Mouse (Mus musculus) C2C12 (cell line): Measurements from ENCODE around the gene Nrcam. TPM values are rescaled to one million over a fixed set of nuclear protein-coding genes. Genes with fewer than 3 reads are reported as not detected.

Experiments used
- H3K27me3 ChIP-seq: one replicate; pipeline ENCODE4 v1.6.1; 2011; ENCODE audit not compliant: control insufficient read depth, insufficient read depth, insufficient read length
- H3K36me3 ChIP-seq: one replicate; pipeline ENCODE4 v1.6.1; 2011; ENCODE audit not compliant: control insufficient read depth, insufficient read depth
- H3K4me3 ChIP-seq: one replicate; pipeline ENCODE4 v1.5.1; 2011; ENCODE audit warnings: mild to moderate bottlenecking, control low read depth; ENCODE audit not compliant: poor library complexity, insufficient read depth, severe bottlenecking
- H3K79me2 ChIP-seq: one replicate; pipeline ENCODE4 v1.6.1; 2011; ENCODE audit not compliant: control insufficient read depth, insufficient read depth
- H3K79me3 ChIP-seq: one replicate; pipeline ENCODE4 v1.6.1; 2011; ENCODE audit warnings: low read depth, control low read depth
- H3ac ChIP-seq: one replicate; pipeline ENCODE3; 2011; ENCODE audit warnings: low read depth; ENCODE audit not compliant: control insufficient read depth, insufficient read length
- CEBPB ChIP-seq: IDR thresholded peaks from one replicate; pipeline ENCODE4 v1.6.1; 2011; ENCODE audit warnings: low read depth, mild to moderate bottlenecking, control low read depth, moderate library complexity
- CTCF ChIP-seq: IDR thresholded peaks from one replicate; pipeline ENCODE4 v1.5.1; 2011; ENCODE audit not compliant: control insufficient read depth, insufficient read depth, insufficient read length
- FOSL1 ChIP-seq: IDR thresholded peaks from one replicate; pipeline ENCODE4 v1.8.0; 2011; ENCODE audit warnings: mild to moderate bottlenecking, low read length; ENCODE audit not compliant: poor library complexity, insufficient read depth, severe bottlenecking
- MAX ChIP-seq: IDR thresholded peaks from one replicate; pipeline ENCODE4 v1.6.1; 2011; ENCODE audit warnings: mild to moderate bottlenecking, control low read depth
- MYOD1 ChIP-seq: IDR thresholded peaks from one replicate; pipeline ENCODE4 v1.6.1; 2011; ENCODE audit warnings: low read depth; ENCODE audit not compliant: control insufficient read depth, insufficient read length
- MYOG ChIP-seq: IDR thresholded peaks from one replicate; pipeline ENCODE4 v1.6.1; 2011; ENCODE audit not compliant: control insufficient read depth, insufficient read length; ENCODE audit errors: extremely low read depth
- USF1 ChIP-seq: IDR thresholded peaks from one replicate; pipeline ENCODE4 v1.6.1; 2011; ENCODE audit warnings: low read depth, mild to moderate bottlenecking, control low read depth, moderate library complexity
- polyA plus RNA-seq: library from polyadenylated mRNA; unstranded; fragments of >200 nt; fragmentation: generic; extraction: Trizol; gene quantifications from one replicate; pipeline ENCODE4 v1.2.1, GENCODE M21; 2012; ENCODE audit warnings: missing spikeins

The Nrcam gene
- polyA plus RNA-seq, 1 experiment: 0.12 TPM

GRCm38 (mm10) chr12:44430996-44431395 is 102.3 kb downstream of the Nrcam start:
- Histone ChIP-seq H3K4me3 (no peak overlapping the region), H3K36me3 (no peaks in the 10 kb centered on the region), H3K79me3 (no peaks in the 10 kb centered on the region), H3K79me2 (no peaks in the 10 kb centered on the region), H3ac (no peak overlapping the region), H3K27me3 (no peaks in the 10 kb centered on the region)
- no peak for TF ChIP-seq FOSL1
- TF ChIP-seq CEBPB: no peak
- no peak for TF ChIP-seq MAX
- TF ChIP-seq MYOD1: no peak
- TF ChIP-seq USF1: no peak
- TF ChIP-seq CTCF: no peak
- no peak for TF ChIP-seq MYOG

DNA sequence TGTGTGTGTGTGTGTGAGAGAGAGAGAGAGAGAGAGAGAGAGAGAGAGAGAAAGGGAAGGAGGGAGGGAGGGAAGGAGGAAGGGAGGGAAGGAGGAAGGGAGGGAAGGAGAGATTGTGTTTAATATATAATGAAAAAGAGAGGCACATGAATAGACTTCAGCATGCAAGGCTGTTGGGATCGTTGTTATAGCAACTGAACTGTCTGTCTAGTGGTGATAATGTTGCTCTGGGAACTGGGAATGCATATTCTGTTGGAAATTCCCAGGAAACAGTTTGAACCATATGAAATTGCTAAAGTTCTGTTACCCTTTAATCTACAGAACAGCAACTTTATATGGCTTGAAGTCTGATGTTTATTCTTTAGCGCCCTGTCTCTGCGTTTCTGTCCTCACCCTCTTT is 104.0 kb downstream of the Nrcam start:
- Histone ChIP-seq H3K4me3 (no peak overlapping the region), H3K27me3 (no peaks in the 10 kb centered on the region), H3K36me3 (no peaks in the 10 kb centered on the region), H3K79me3 (no peaks in the 10 kb centered on the region), H3ac (no peak overlapping the region), H3K79me2 (no peaks in the 10 kb centered on the region)
- no peak for TF ChIP-seq CTCF

DNA sequence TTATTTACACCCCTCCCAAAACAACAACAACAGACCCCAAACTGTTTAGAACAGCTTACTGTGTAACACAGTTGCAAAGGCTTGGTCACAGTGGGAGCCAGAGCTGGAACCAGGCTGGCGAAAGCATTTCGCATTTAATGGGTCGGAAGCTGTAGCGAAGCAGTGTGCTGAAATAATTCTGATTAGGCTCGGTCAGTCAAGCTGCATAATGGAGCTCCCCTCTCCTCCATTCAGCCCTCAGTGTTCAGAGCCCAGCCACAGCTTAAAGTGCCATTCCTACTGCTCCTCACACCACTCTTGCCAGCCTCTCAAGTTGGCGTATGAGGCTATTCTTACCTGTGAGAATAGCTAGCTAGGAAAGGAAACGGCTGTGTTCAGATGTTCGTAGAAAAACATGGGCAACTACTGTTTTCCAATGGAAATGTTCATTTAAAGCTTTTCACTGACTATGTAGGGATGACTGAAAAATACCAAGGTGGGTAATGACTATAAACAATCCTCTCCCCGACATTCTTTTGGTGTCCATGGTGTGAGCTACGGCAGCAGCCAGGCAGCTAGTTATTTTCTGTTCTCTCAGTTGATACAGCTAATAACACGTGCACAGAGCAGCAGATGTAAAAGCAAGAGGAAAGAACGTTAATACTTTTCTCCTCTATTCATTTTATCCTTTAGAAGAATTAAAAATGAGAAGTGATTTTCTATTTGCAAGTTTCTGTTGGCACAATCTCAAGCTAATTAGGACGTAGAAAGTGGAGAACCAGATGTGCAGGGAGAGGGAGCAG is 108.6 kb downstream of the Nrcam start:
- Histone ChIP-seq H3K36me3 (no peaks in the 10 kb centered on the region), H3K4me3 (no peak overlapping the region), H3K27me3 (no peaks in the 10 kb centered on the region), H3ac (no peak overlapping the region), H3K79me3 (no peaks in the 10 kb centered on the region), H3K79me2 (no peaks in the 10 kb centered on the region)
- no peak for TF ChIP-seq MYOD1
- no peak for TF ChIP-seq FOSL1
- no peak for TF ChIP-seq MYOG
- no peak for TF ChIP-seq MAX
- TF ChIP-seq USF1: no peak
- no peak for TF ChIP-seq CEBPB
- no peak for TF ChIP-seq CTCF

- Histone ChIP-seq H3K79me3 (no peaks in the 10 kb centered on the region), H3K27me3 (no peaks in the 10 kb centered on the region), H3ac (no peak overlapping the region), H3K36me3 (no peaks in the 10 kb centered on the region), H3K4me3 (no peak overlapping the region), H3K79me2 (no peaks in the 10 kb centered on the region)
- TF ChIP-seq CEBPB: no peak
- no peak for TF ChIP-seq FOSL1
- TF ChIP-seq MYOG: no peak
- no peak for TF ChIP-seq USF1
Measured at GRCm38 (mm10) chr12:44438884-44439283, 110.2 kb downstream of the Nrcam start.

GRCm38 (mm10) chr12:44440230-44440629 is 111.5 kb downstream of the Nrcam start:
- Histone ChIP-seq H3ac (no peak overlapping the region), H3K27me3 (no peaks in the 10 kb centered on the region), H3K79me2 (no peaks in the 10 kb centered on the region), H3K36me3 (no peaks in the 10 kb centered on the region), H3K4me3 (no peak overlapping the region), H3K79me3 (no peaks in the 10 kb centered on the region)
- TF ChIP-seq CTCF: no peak
- no peak for TF ChIP-seq FOSL1
- no peak for TF ChIP-seq USF1
- TF ChIP-seq MYOD1: no peak
- no peak for TF ChIP-seq MYOG
- TF ChIP-seq MAX: no peak
- TF ChIP-seq CEBPB: no peak

DNA sequence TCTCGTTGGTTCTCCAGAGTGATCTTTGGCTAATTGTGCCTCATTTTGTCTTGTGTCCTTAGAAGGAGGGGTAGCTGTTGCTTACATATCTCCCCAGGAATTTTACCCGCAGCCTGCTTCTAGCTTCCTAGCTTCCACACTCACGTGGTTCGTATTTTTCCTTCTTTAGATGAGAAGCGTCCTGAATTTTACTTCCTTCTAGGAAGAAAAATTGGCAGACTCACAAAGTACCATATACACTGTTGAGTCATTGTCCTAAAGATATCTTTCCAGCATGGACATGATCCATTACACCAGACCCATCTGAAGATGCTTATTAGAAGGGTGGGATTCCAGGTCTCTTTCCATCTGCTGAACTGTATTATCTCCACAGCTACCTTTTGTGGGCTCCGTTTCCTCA is 122.2 kb downstream of the Nrcam start:
- Histone ChIP-seq H3K79me3 (no peaks in the 10 kb centered on the region), H3K79me2 (no peaks in the 10 kb centered on the region), H3K27me3 (no peaks in the 10 kb centered on the region), H3ac (no peak overlapping the region), H3K36me3 (no peaks in the 10 kb centered on the region), H3K4me3 (no peak overlapping the region)
- no peak for TF ChIP-seq CTCF
- TF ChIP-seq MAX: no peak
- no peak for TF ChIP-seq MYOD1
- TF ChIP-seq FOSL1: no peak
- no peak for TF ChIP-seq CEBPB
- TF ChIP-seq USF1: no peak
- TF ChIP-seq MYOG: no peak

DNA sequence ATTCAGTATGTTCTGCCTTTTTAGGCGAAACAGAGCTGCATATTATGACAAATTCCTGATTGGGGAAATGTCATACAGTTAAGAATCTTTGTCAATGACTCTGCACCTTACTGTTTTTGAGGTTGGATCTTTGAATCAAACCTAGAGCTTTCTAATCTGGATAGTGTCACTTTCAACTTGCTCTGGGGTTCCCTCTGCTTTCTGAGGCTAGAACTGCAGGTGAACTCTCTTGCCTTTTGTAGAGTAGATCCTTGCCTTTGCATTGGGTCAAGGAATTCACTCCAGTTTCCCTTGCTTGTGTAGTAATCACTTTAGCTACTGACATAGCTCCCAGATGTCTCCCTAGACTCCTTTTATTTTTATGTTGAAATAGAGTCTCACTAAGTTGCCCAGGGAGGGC is 123.1 kb downstream of the Nrcam start:
- no peak for TF ChIP-seq CTCF
- no peak for TF ChIP-seq FOSL1
- TF ChIP-seq USF1: no peak
- no peak for TF ChIP-seq MYOD1
- no peak for TF ChIP-seq MAX
- TF ChIP-seq MYOG: no peak
- no peak for TF ChIP-seq CEBPB
- Histone ChIP-seq H3K79me3 (no peaks in the 10 kb centered on the region), H3K4me3 (no peak overlapping the region), H3K36me3 (no peaks in the 10 kb centered on the region), H3ac (no peak overlapping the region), H3K27me3 (no peaks in the 10 kb centered on the region), H3K79me2 (no peaks in the 10 kb centered on the region)
